Mouse (Mus musculus) megakaryocyte progenitor cell, adult 5-6 weeks (primary cell): Measurements from ENCODE around the gene Cenpb. TPM values are rescaled to one million over a fixed set of nuclear protein-coding genes. Genes with fewer than 3 reads are reported as not detected.

Source experiments
- total RNA-seq, 2 experiments: library from RNA; stranded (forward) in 1 of 2; stranded (reverse) in 1 of 2; fragments of 157-497, 149-512 nt in 1 of 2; fragments of 200-1000 nt in 1 of 2; gene quantifications; 2 replicates each; pipeline versions ENCODE4 v1.2.3 to v1.2.4; 2015 to 2017

Gene Cenpb
- total RNA-seq, 2 experiments from 2014 or later = 8.3 to 14.8 TPM

Other genes starting within 250 kb of the Cenpb start
- gene Gfra4, start 137.0 kb downstream of the Cenpb start, total RNA-seq (2015) = not detected in 2 replicates
- not detected in 2 replicates for gene Gfra4, start 137.0 kb downstream of the Cenpb start, total RNA-seq (2017)
- not detected in 2 replicates for gene Adam33, start 116.3 kb downstream of the Cenpb start, total RNA-seq (2015)
- gene Adam33, start 116.3 kb downstream of the Cenpb start, total RNA-seq (2017) = not detected in 2 replicates
- 0.05 and 0.07 TPM in 2 replicates for gene Siglec1, start 93.3 kb downstream of the Cenpb start, total RNA-seq (2015)
- 0.10 TPM in 1 of 2 replicates, not detected in the other for gene Siglec1, start 93.3 kb downstream of the Cenpb start, total RNA-seq (2017)
- 0.12 TPM in 1 of 2 replicates, not detected in the other for gene Hspa12b, start 52.8 kb downstream of the Cenpb start, total RNA-seq (2015)
- gene Hspa12b, start 52.8 kb downstream of the Cenpb start, total RNA-seq (2017) = 0.44 TPM in 1 of 2 replicates, not detected in the other
- gene Gm11037, start 46.6 kb downstream of the Cenpb start, total RNA-seq (2015) = not detected in 2 replicates
- gene Gm11037, start 46.6 kb downstream of the Cenpb start, total RNA-seq (2017) = not detected in 2 replicates
- gene 1700037H04Rik, start 20.0 kb downstream of the Cenpb start, total RNA-seq (2015) = 85.1 and 90.4 TPM in 2 replicates
- gene 1700037H04Rik, start 20.0 kb downstream of the Cenpb start, total RNA-seq (2017) = 34.9 and 39.5 TPM in 2 replicates
- 8.9 and 10.8 TPM in 2 replicates for gene Cdc25b, start 6.9 kb upstream of the Cenpb start, total RNA-seq (2015)
- gene Cdc25b, start 6.9 kb upstream of the Cenpb start, total RNA-seq (2017) = 9.6 and 13.4 TPM in 2 replicates
- gene Spef1, start 7.2 kb upstream of the Cenpb start, total RNA-seq (2015) = 0.39 and 0.72 TPM in 2 replicates
- gene Spef1, start 7.2 kb upstream of the Cenpb start, total RNA-seq (2017) = 0.91 and 2.0 TPM in 2 replicates
- 3.6 and 3.9 TPM in 2 replicates for gene Ap5s1, start 27.0 kb upstream of the Cenpb start, total RNA-seq (2015)
- gene Ap5s1, start 27.0 kb upstream of the Cenpb start, total RNA-seq (2017) = 2.9 and 6.7 TPM in 2 replicates
- 15.1 and 17.1 TPM in 2 replicates for gene Mavs, start 54.0 kb upstream of the Cenpb start, total RNA-seq (2015)
- gene Mavs, start 54.0 kb upstream of the Cenpb start, total RNA-seq (2017) = 11.3 and 11.8 TPM in 2 replicates
- 59.4 and 71.6 TPM in 2 replicates for gene Pank2, start 82.4 kb upstream of the Cenpb start, total RNA-seq (2015)
- 46.3 and 61.7 TPM in 2 replicates for gene Pank2, start 82.4 kb upstream of the Cenpb start, total RNA-seq (2017)
- 4.4 and 4.5 TPM in 2 replicates for gene Rnf24, start 172.8 kb upstream of the Cenpb start, total RNA-seq (2015)
- gene Rnf24, start 172.8 kb upstream of the Cenpb start, total RNA-seq (2017) = 1.8 and 1.9 TPM in 2 replicates